Mouse (Mus musculus) heart, adult 2 months (tissue): Measurements from ENCODE around the gene Podn.

Experiments used
- CTCF ChIP-seq: fragments of 200-600 bp; IDR thresholded peaks from 2 replicates; pipeline ENCODE4 v1.8.1; 2022; ENCODE audit warnings: antibody characterized with exemption, mild to moderate bottlenecking, moderate library complexity
- EP300 ChIP-seq: fragments of 200-500 bp; IDR thresholded peaks from 2 replicates; pipeline ENCODE4 v1.6.1; 2011; ENCODE audit warnings: low read depth, low read length, control low read depth; ENCODE audit not compliant: insufficient read depth
- POLR2A ChIP-seq: fragments of 200-500 bp; IDR thresholded peaks from 2 replicates; pipeline ENCODE4 v1.6.1; 2011; ENCODE audit warnings: mild to moderate bottlenecking, low read depth, low read length, control low read depth; ENCODE audit not compliant: insufficient read depth

- TF ChIP-seq POLR2A, result no peak
- no peak for TF ChIP-seq CTCF
- TF ChIP-seq EP300, result no peak
Measured at GRCm38 (mm10) chr4:107991879-107992278, 104.4 kb downstream of the Podn start.
